Mouse (Mus musculus): ENCODE results near the gene Gm21650. TPM values are rescaled to one million over a fixed set of nuclear protein-coding genes. Genes with fewer than 3 reads are reported as not detected.
"Not testable (repeated sequence)": the region's sequence is repeated elsewhere in the genome, so short reads cannot be mapped to it uniquely, and the experiment has no call there.

Gm21650 gene
- not detected in 2 replicates for polyA plus RNA-seq (2012; rRNA removed)

GRCm38 (mm10) chrY:77692508-77692907 is at the start of gene Gm21650:
Gene Gm21650 (plus strand): TSS chrY:77692808.
- not testable (repeated sequence) for H3K4me1 ChIP-seq (ENCODE audit: control insufficient read depth, insufficient read depth, low read length); H3K36me3 ChIP-seq (ENCODE audit: control insufficient read depth, insufficient read depth, low read length); H3K27me3 ChIP-seq (ENCODE audit: control insufficient read depth, insufficient read depth, low read length); H3K27ac ChIP-seq (ENCODE audit: control insufficient read depth, insufficient read depth, low read depth, low read length); H3K4me3 ChIP-seq (ENCODE audit: control insufficient read depth, low read depth, low read length)
